Mouse (Mus musculus): ENCODE data around the gene Hbb-bh2.

- TF ChIP-seq GATA1 (IDR thresholded peaks at IDR 0.05; ENCODE audit: low read length) (no peak; the same call in 1 of the 2 replicates), TAL1 (IDR thresholded peaks at IDR 0.05; ENCODE audit: low read length) (no peak)
Observed at GRCm38 (mm10) chr7:103812174-103812573, 28.1 kb downstream of the Hbb-bh2 start.
